Comparison of ENCODE assay signal across 9 mouse cellular contexts in the genomic region with DNA sequence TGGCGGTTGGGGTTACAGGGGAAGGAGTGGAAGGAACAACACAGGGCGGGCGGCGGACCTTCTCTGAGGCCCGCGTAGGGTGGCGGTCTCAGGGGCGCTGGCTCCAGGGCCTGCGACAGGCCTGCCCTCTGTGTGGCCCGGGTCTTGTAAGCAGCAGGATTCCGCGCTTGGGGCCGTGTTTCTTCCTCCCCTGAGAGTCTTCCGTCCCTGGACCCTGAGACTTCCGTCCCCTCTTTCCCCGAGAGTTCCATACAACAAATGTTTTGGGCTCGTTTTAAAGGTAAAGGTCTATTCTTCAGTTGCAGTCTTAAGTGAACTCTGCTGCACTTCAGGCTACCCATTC. TPM values are rescaled to one million over a fixed set of nuclear protein-coding genes. Genes with fewer than 3 reads are reported as not detected.
A peak's percentile ranks its signal among the peaks of the same experiment; 100 is the strongest.
DNase-seq lines count a peak whose midpoint lies in the region; ATAC-seq and TF ChIP-seq lines count a peak whose summit lies in the region.
"Had no signal": no experiment of that assay in that cellular context is flagged by ENCODE, and none has a peak within 500 bp of the region (broad histone marks: within the 10 kb centered on the region; RNA-seq: fewer than 3 reads in every experiment).

No protein-coding gene starts in this region.

- DNase-seq in heart, embryonic 10.5 days (ENCODE audit: low spot score) = no peak
- DNase-seq in heart, postnatal 4 days = no peak
- no peak for DNase-seq in liver, postnatal 0 days
- DNase-seq in adrenal gland, adult 2 months = no peak
- no peak for DNase-seq in spleen, adult 12 weeks (ENCODE audit: low spot score)
- DNase-seq in frontal cortex, postnatal 10 days (ENCODE audit: low spot score in 2 of 2) = no peak

- peak overlapping the region; percentile 83 for H3K9ac ChIP-seq in ES-Bruce4 (ENCODE audit: low read depth, poor library complexity, severe bottlenecking)
- H3K9ac ChIP-seq in forebrain, embryonic 15.5 days (replicated peaks) = peak overlapping the region; percentile 84
- H3K9ac ChIP-seq in liver, postnatal 0 days (replicated peaks) = peak overlapping the region; percentile 94

- TF ChIP-seq EP300 in ES-Bruce4 (IDR thresholded peaks at IDR 0.05; ENCODE audit: insufficient read depth, low read depth, low read length) = no peak
- no peak for TF ChIP-seq EP300 in liver, postnatal 0 days (IDR thresholded peaks at IDR 0.05; ENCODE audit: low read depth)

- no peak for TF ChIP-seq CTCF in ES-Bruce4 (IDR thresholded peaks at IDR 0.05; ENCODE audit: low read depth, low read length)
- no peak for TF ChIP-seq CTCF in liver, postnatal 0 days (IDR thresholded peaks at IDR 0.05; ENCODE audit: low read depth)

- no peaks in the 10 kb centered on the region for H3K27me3 ChIP-seq in heart, embryonic 10.5 days (ENCODE audit: insufficient read depth, poor library complexity, severe bottlenecking)
- H3K27me3 ChIP-seq in ES-Bruce4 (ENCODE audit: control insufficient read depth, insufficient read depth, low read length, poor library complexity, severe bottlenecking) = no peaks in the 10 kb centered on the region
- H3K27me3 ChIP-seq in forebrain, embryonic 15.5 days = no peaks in the 10 kb centered on the region
- no peaks in the 10 kb centered on the region for H3K27me3 ChIP-seq in liver, postnatal 0 days (ENCODE audit: insufficient read depth, low read length)

- no peak for TF ChIP-seq POLR2A in ES-Bruce4 (IDR thresholded peaks at IDR 0.05; ENCODE audit: insufficient read depth, low read length)

- peak overlapping the region; percentile 55 for H3K4me2 ChIP-seq in forebrain, embryonic 15.5 days (replicated peaks)
- H3K4me2 ChIP-seq in liver, postnatal 0 days (ENCODE audit: low read depth, low read length) = peak overlapping the region; percentile 77

- H3K4me3 ChIP-seq in heart, embryonic 10.5 days = peak overlapping the region; percentile 84
- peak overlapping the region; percentile 79 for H3K4me3 ChIP-seq in ES-Bruce4 (ENCODE audit: low read depth, low read length)
- peak overlapping the region; percentile 79 for H3K4me3 ChIP-seq in forebrain, embryonic 15.5 days
- peak overlapping the region; percentile 88 for H3K4me3 ChIP-seq in liver, postnatal 0 days (ENCODE audit: low read depth, low read length)

- peaks cover 35% of the 10 kb centered on the region for H3K36me3 ChIP-seq in heart, embryonic 10.5 days
- H3K36me3 ChIP-seq in ES-Bruce4 (ENCODE audit: control insufficient read depth, insufficient read depth, low read length, poor library complexity, severe bottlenecking) = peaks cover 21% of the 10 kb centered on the region
- H3K36me3 ChIP-seq in forebrain, embryonic 15.5 days = peaks cover 27% of the 10 kb centered on the region
- peaks cover 10% of the 10 kb centered on the region; the same call in 1 of the 2 replicates for H3K36me3 ChIP-seq in liver, postnatal 0 days (replicated peaks; ENCODE audit: insufficient read depth, low read length)

- H3K27ac ChIP-seq in heart, embryonic 10.5 days = peak overlapping the region; percentile 98
- no peak overlapping the region for H3K27ac ChIP-seq in ES-Bruce4 (ENCODE audit: insufficient read depth, low read length)
- H3K27ac ChIP-seq in forebrain, embryonic 15.5 days (replicated peaks) = peak overlapping the region; percentile 83
- H3K27ac ChIP-seq in liver, postnatal 0 days (ENCODE audit: low read depth) = peak overlapping the region; percentile 92

- H3K9me3 ChIP-seq in heart, embryonic 10.5 days = no peaks in the 10 kb centered on the region
- H3K9me3 ChIP-seq in ES-Bruce4 (replicated peaks; ENCODE audit: control insufficient read depth, insufficient read depth, low read length, poor library complexity, severe bottlenecking) = no peaks in the 10 kb centered on the region
- H3K9me3 ChIP-seq in forebrain, embryonic 15.5 days = no peaks in the 10 kb centered on the region
- no peaks in the 10 kb centered on the region for H3K9me3 ChIP-seq in liver, postnatal 0 days (ENCODE audit: low read length)

- peaks cover 20% of the 10 kb centered on the region for H3K4me1 ChIP-seq in heart, embryonic 10.5 days
- H3K4me1 ChIP-seq in ES-Bruce4 (ENCODE audit: control insufficient read depth, insufficient read depth, low read length) = peaks cover 2% of the 10 kb centered on the region
- H3K4me1 ChIP-seq in forebrain, embryonic 15.5 days = peaks cover 15% of the 10 kb centered on the region
- H3K4me1 ChIP-seq in liver, postnatal 0 days (ENCODE audit: insufficient read depth) = peaks cover 20% of the 10 kb centered on the region

- 1% methylated on average over 17 of the region's 17 CpGs for WGBS in heart, embryonic 10.5 days
- 0% methylated on average over 17 of the region's 17 CpGs for WGBS in forebrain, embryonic 15.5 days
- WGBS in liver, postnatal 0 days (ENCODE audit: insufficient replicate concordance) = 0% methylated on average over 17 of the region's 17 CpGs

- peak; percentile 80; the same call in 1 of the 2 replicates for ATAC-seq in forebrain, embryonic 15.5 days (replicated peaks)
- ATAC-seq in liver, postnatal 0 days = peak; percentile 84

RNA-seq across cellular contexts. Expression of gene Ints14, which starts 0.2 kb away (rescaled TPM):
- polyA plus RNA-seq in heart, embryonic 10.5 days (2016; fragmentation: Nextera tagmentation; extraction: Ambion mirVana) = 55.4 and 58.3 TPM in 2 replicates
- 10 to 100 TPM; 28.0 to 28.2 TPM for total RNA-seq in heart, postnatal 4 days (2021)
- 26.3 and 28.9 TPM in 2 replicates for polyA plus RNA-seq in ES-Bruce4 (2011; ENCODE audit: insufficient read depth, insufficient read length, low read depth, missing spikeins)
- polyA plus RNA-seq in forebrain, embryonic 15.5 days (2015; fragmentation: Nextera tagmentation; extraction: Ambion mirVana) = 45.0 and 45.6 TPM in 2 replicates
- polyA plus RNA-seq in liver, postnatal 0 days (2015; fragmentation: Nextera tagmentation; extraction: Ambion mirVana) = 10.5 and 11.1 TPM in 2 replicates
- total RNA-seq in adrenal gland, adult 2 months (2021) = 10 to 100 TPM; 25.5 to 27.6 TPM
- 7.5 and 9.9 TPM in 2 replicates for polyA plus RNA-seq in adrenal gland, adult 2 months (2012; rRNA removed)

RNA-seq across cellular contexts. Expression of gene Slc24a1, which starts 9.5 kb away (rescaled TPM):
- 0.08 and 0.09 TPM in 2 replicates for polyA plus RNA-seq in heart, embryonic 10.5 days (2016; fragmentation: Nextera tagmentation; extraction: Ambion mirVana)
- total RNA-seq in heart, postnatal 4 days (2021) = under 1 TPM; 0.21 to 0.29 TPM
- polyA plus RNA-seq in ES-Bruce4 (2011; ENCODE audit: insufficient read depth, insufficient read length, low read depth, missing spikeins) = 0.76 and 0.79 TPM in 2 replicates
- polyA plus RNA-seq in forebrain, embryonic 15.5 days (2015; fragmentation: Nextera tagmentation; extraction: Ambion mirVana) = 0.04 and 0.10 TPM in 2 replicates
- polyA plus RNA-seq in liver, postnatal 0 days (2015; fragmentation: Nextera tagmentation; extraction: Ambion mirVana) = 0.02 and 0.04 TPM in 2 replicates
- not detected for total RNA-seq in adrenal gland, adult 2 months (2021)
- polyA plus RNA-seq in adrenal gland, adult 2 months (2012; rRNA removed) = not detected in 2 replicates
- polyA plus RNA-seq: large intestine, adult 2 months had no signal
